Mouse (Mus musculus) neural tube, embryonic 14.5 days (tissue): ENCODE results near the gene Olfr896-ps1. TPM values are rescaled to one million over a fixed set of nuclear protein-coding genes. Genes with fewer than 3 reads are reported as not detected.

Experiments
- ATAC-seq: fragments of 200-750 bp; cut with Nextera tagmentation; 2 replicates; pipeline ENCODE4 v1.8.0; 2017; ENCODE audit warnings: low read depth, mild to moderate bottlenecking, moderate TSS enrichment, moderate library complexity
- H3K27ac ChIP-seq: fragments of 300-500 bp; sonication (generic); 2 replicates; pipeline ENCODE4 v1.5.1; 2014; ENCODE audit warnings: low read depth, mild to moderate bottlenecking, control low read depth, low read length, moderate library complexity, mixed read lengths
- H3K27me3 ChIP-seq: fragments of 300-500 bp; sonication (generic); 2 replicates; pipeline ENCODE4 v1.6.1; 2014; ENCODE audit warnings: low read length; ENCODE audit not compliant: control insufficient read depth, insufficient read depth
- H3K36me3 ChIP-seq: fragments of 300-500 bp; sonication (generic); 2 replicates; pipeline ENCODE4 v1.6.1; 2014; ENCODE audit warnings: low read length, mixed read lengths; ENCODE audit not compliant: control insufficient read depth, insufficient read depth
- H3K4me1 ChIP-seq: fragments of 300-500 bp; sonication (generic); 2 replicates; pipeline ENCODE4 v1.6.1; 2014; ENCODE audit warnings: low read length; ENCODE audit not compliant: control insufficient read depth, insufficient read depth
- H3K4me2 ChIP-seq: fragments of 300-500 bp; sonication (generic); 2 replicates; pipeline ENCODE4 v1.6.1; 2014; ENCODE audit warnings: mild to moderate bottlenecking, low read depth, low read length, control low read depth
- H3K4me3 ChIP-seq: fragments of 300-500 bp; sonication (generic); 2 replicates; pipeline ENCODE4 v1.5.1; 2014; ENCODE audit warnings: low read depth, low read length, control low read depth, mixed read lengths
- H3K9ac ChIP-seq: fragments of 300-500 bp; sonication (generic); replicated peaks from 2 replicates; pipeline ENCODE4 v1.6.1; 2014; ENCODE audit warnings: low read depth, mild to moderate bottlenecking, control low read depth, low read length, mixed read lengths
- H3K9me3 ChIP-seq: fragments of 300-500 bp; sonication (generic); 2 replicates; pipeline ENCODE4 v1.6.1; 2016; ENCODE audit warnings: low read length; ENCODE audit not compliant: control insufficient read depth
- WGBS: fragments of 180-500 bp; shearing (Covaris S2); extraction: QIAGEN DNeasy Blood & Tissue Kit; methylation state at CpG from one replicate; pipeline ENCODE4 v1.1.7; 2014; 5-methylcytosine and 5-hydroxymethylcytosine counted together
- polyA plus RNA-seq: library from polyadenylated mRNA; unstranded; fragments of >200 nt; fragmentation: Nextera tagmentation; extraction: Ambion mirVana; gene quantifications from 2 replicates; pipeline ENCODE4 v1.2.1, GENCODE M21; 2014

The Olfr896-ps1 gene
- polyA plus RNA-seq, result not detected in 2 replicates

DNA sequence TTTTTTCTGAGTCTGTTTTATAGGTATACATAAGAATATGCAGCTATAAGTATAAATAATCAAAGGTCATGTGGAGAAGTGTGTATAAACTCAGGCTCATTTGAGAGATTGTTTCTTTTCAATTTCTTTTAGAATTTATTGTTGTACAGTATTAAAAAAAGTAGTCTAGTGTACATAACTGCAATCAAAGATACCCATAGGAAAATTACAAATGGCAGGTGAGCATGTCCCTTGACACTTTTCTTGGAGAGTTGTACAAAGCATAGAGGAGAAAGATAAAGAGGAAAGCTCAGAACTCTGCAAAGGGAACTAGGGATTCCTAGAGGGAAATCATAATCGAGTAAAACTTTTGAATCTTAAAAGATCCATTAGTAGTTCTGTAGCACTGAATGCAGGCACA lies at the start of gene Olfr896-ps1:
Olfr896-ps1 (plus strand) TSS at position 301 of the 400 bp plus-strand sequence.
- ATAC-seq, result no peak
- no peak within 1 kb of the TSS for H3K4me2 ChIP-seq
- H3K4me1 ChIP-seq, result no peaks in the 10 kb centered on the region
- H3K36me3 ChIP-seq, result no peaks in the 10 kb centered on the region
- 95% methylated on average over 1 of the region's 1 CpGs for WGBS
- H3K27ac ChIP-seq, result no peak within 1 kb of the TSS
- H3K4me3 ChIP-seq, result no peak within 1 kb of the TSS
- no peak within 1 kb of the TSS for H3K9ac ChIP-seq
- no peaks in the 10 kb centered on the region for H3K27me3 ChIP-seq
- no peaks in the 10 kb centered on the region for H3K9me3 ChIP-seq

DNA sequence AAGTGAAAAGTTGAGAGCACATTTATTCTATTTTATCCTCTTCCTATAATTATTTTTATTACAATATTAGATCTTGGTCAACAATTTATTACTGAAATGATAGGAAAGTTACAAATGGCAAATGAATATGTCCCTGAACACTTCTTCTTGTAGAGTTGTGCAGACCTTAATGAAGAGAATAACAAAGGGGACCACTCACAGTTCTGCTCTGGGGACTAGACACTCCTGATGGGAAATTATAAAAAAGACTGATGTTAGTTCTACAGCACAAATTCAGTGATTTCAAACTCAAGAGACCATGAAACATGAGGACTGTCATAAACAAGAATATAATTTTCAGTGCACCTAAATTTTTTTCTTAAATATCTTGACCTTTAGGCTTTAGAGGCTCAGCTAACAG lies 38.4 kb upstream of the Olfr896-ps1 start, which contains the start of gene Olfr143:
Olfr143 (plus strand) TSS at position 301 of the 400 bp plus-strand sequence.
- Histone ChIP-seq H3K4me3 (no peak within 1 kb of the TSS), H3K4me1 (no peaks in the 10 kb centered on the region), H3K27ac (no peak within 1 kb of the TSS), H3K9me3 (no peaks in the 10 kb centered on the region), H3K36me3 (no peaks in the 10 kb centered on the region), H3K4me2 (no peak within 1 kb of the TSS), H3K9ac (no peak within 1 kb of the TSS), H3K27me3 (no peaks in the 10 kb centered on the region)
- no peak for ATAC-seq

DNA sequence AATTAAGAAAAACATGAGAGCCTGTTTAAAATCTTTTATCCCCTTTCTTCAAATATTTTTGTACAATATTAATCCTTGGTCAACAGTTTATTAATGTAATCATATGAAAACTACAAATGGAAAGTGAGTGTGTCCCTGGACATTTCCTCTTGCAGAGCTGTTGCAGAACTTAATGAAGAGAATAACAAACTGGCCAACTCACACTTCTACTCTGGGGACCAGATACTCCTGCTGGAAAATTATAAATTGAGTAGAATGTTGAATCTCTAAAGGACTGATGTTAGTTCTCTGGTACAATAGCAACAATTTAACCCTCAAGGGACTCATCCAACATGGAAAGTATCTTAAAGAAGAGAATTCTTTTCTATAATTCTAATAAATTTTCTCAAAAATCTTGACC lies 23.4 kb upstream of the Olfr896-ps1 start, which contains the start of gene Olfr895:
Olfr895 (plus strand) TSS at position 301 of the 400 bp plus-strand sequence.
- Histone ChIP-seq H3K9ac (no peak within 1 kb of the TSS), H3K27ac (no peak within 1 kb of the TSS), H3K27me3 (no peaks in the 10 kb centered on the region), H3K4me1 (no peaks in the 10 kb centered on the region), H3K4me3 (no peak within 1 kb of the TSS), H3K9me3 (no peaks in the 10 kb centered on the region), H3K36me3 (no peaks in the 10 kb centered on the region), H3K4me2 (no peak within 1 kb of the TSS)
- ATAC-seq, result no peak

DNA sequence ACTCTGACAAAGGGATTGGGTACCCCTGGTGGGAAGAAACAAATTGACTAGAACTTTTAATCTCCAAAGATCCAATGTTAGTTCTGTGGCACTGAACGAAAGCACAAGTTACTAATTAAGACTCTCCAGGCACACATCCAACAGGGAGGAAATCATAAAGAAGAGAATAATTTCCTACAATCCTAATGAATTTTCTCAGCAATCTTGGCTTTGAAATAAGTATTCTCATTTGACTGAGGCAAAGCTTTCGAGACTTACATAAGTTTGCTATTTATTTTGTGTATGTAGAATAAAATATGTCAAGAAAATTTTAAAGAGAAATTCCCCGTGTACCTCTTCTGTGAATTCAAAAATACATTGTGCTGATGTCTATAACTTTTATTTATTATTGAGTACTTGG lies 37.9 kb downstream of the Olfr896-ps1 start, which contains the start of gene Olfr25:
Olfr25 (plus strand) TSS at position 301 of the 400 bp plus-strand sequence.
- Histone ChIP-seq H3K27ac (no peak within 1 kb of the TSS), H3K27me3 (no peaks in the 10 kb centered on the region), H3K4me1 (no peaks in the 10 kb centered on the region), H3K36me3 (no peaks in the 10 kb centered on the region), H3K9ac (no peak within 1 kb of the TSS), H3K9me3 (no peaks in the 10 kb centered on the region), H3K4me2 (no peak within 1 kb of the TSS), H3K4me3 (no peak within 1 kb of the TSS)
- no peak for ATAC-seq
- 80% methylated on average over 3 of the region's 3 CpGs for WGBS

Other genes with a start within 250 kb of the Olfr896-ps1 start
- gene Olfr884, start 244.6 kb upstream of the Olfr896-ps1 start, polyA plus RNA-seq, result not detected in 2 replicates
- not detected in 2 replicates for gene Olfr885, start 229.8 kb upstream of the Olfr896-ps1 start, polyA plus RNA-seq
- gene Olfr887, start 207.0 kb upstream of the Olfr896-ps1 start, polyA plus RNA-seq, result not detected in 2 replicates
- not detected in 2 replicates for gene Olfr888, start 183.0 kb upstream of the Olfr896-ps1 start, polyA plus RNA-seq
- gene Olfr889, start 175.9 kb upstream of the Olfr896-ps1 start, polyA plus RNA-seq, result 0.04 TPM in 1 of 2 replicates, not detected in the other
- gene Olfr890, start 148.6 kb upstream of the Olfr896-ps1 start, polyA plus RNA-seq, result not detected in 2 replicates
- gene Olfr891, start 110.3 kb upstream of the Olfr896-ps1 start, polyA plus RNA-seq, result not detected in 2 replicates
- gene Olfr893, start 82.7 kb upstream of the Olfr896-ps1 start, polyA plus RNA-seq, result not detected in 2 replicates
- not detected in 2 replicates for gene Olfr894, start 73.1 kb upstream of the Olfr896-ps1 start, polyA plus RNA-seq
- gene Olfr143, start 38.3 kb upstream of the Olfr896-ps1 start, polyA plus RNA-seq, result not detected in 2 replicates
- gene Olfr895, start 23.3 kb upstream of the Olfr896-ps1 start, polyA plus RNA-seq, result not detected in 2 replicates
- not detected in 2 replicates for gene Olfr25, start 38.0 kb downstream of the Olfr896-ps1 start, polyA plus RNA-seq
- gene Olfr898, start 57.3 kb downstream of the Olfr896-ps1 start, polyA plus RNA-seq, result not detected in 2 replicates
- not detected in 2 replicates for gene Olfr250, start 75.8 kb downstream of the Olfr896-ps1 start, polyA plus RNA-seq
- not detected in 2 replicates for gene Olfr251, start 86.0 kb downstream of the Olfr896-ps1 start, polyA plus RNA-seq
- gene Olfr147, start 110.6 kb downstream of the Olfr896-ps1 start, polyA plus RNA-seq, result not detected in 2 replicates
- gene Olfr901, start 138.3 kb downstream of the Olfr896-ps1 start, polyA plus RNA-seq, result not detected in 2 replicates
- not detected in 2 replicates for gene Olfr902, start 156.5 kb downstream of the Olfr896-ps1 start, polyA plus RNA-seq
- not detected in 2 replicates for gene Olfr904, start 172.0 kb downstream of the Olfr896-ps1 start, polyA plus RNA-seq
- gene Olfr905, start 180.0 kb downstream of the Olfr896-ps1 start, polyA plus RNA-seq, result not detected in 2 replicates
- gene Olfr906, start 196.0 kb downstream of the Olfr896-ps1 start, polyA plus RNA-seq, result not detected in 2 replicates
- gene Olfr907, start 204.7 kb downstream of the Olfr896-ps1 start, polyA plus RNA-seq, result not detected in 2 replicates
- not detected in 2 replicates for gene Olfr911-ps1, start 230.5 kb downstream of the Olfr896-ps1 start, polyA plus RNA-seq
- not detected in 2 replicates for gene Olfr910, start 246.7 kb downstream of the Olfr896-ps1 start, polyA plus RNA-seq